Mouse (Mus musculus) limb, embryonic 12.5 days (tissue): Measurements from ENCODE around the gene Brca2. TPM values are rescaled to one million over a fixed set of nuclear protein-coding genes. Genes with fewer than 3 reads are reported as not detected.

ENCODE experiments used
- ATAC-seq: fragments of 200-750 bp; cut with Nextera tagmentation; 2 replicates; pipeline ENCODE4 v1.8.0; 2017; ENCODE audit warnings: low read depth, moderate TSS enrichment; ENCODE audit not compliant: insufficient number of reproducible peaks, insufficient read depth, low FRiP score, low TSS enrichment
- H3K27ac ChIP-seq: fragments of 300-500 bp; sonication (generic); 2 replicates; pipeline ENCODE4 v1.5.1; 2016; ENCODE audit warnings: mild to moderate bottlenecking, moderate library complexity
- H3K27me3 ChIP-seq: fragments of 300-500 bp; sonication (generic); 2 replicates; pipeline ENCODE4 v1.6.1; 2016; ENCODE audit warnings: mild to moderate bottlenecking, moderate library complexity
- H3K36me3 ChIP-seq: fragments of 300-500 bp; sonication (generic); 2 replicates; pipeline ENCODE4 v1.6.1; 2016; ENCODE audit warnings: mild to moderate bottlenecking, moderate library complexity
- H3K4me1 ChIP-seq: fragments of 300-500 bp; sonication (generic); replicated peaks from 2 replicates; pipeline ENCODE4 v1.6.1; 2016
- H3K4me2 ChIP-seq: fragments of 300-500 bp; sonication (generic); 2 replicates; pipeline ENCODE4 v1.6.1; 2016; ENCODE audit warnings: mild to moderate bottlenecking, moderate library complexity
- H3K4me3 ChIP-seq: fragments of 300-500 bp; sonication (generic); replicated peaks from 2 replicates; pipeline ENCODE4 v1.5.1; 2016; ENCODE audit warnings: mild to moderate bottlenecking
- H3K9ac ChIP-seq: fragments of 300-500 bp; sonication (generic); replicated peaks from 2 replicates; pipeline ENCODE4 v1.6.1; 2016; ENCODE audit warnings: mild to moderate bottlenecking, moderate library complexity
- H3K9me3 ChIP-seq: fragments of 300-500 bp; sonication (generic); 2 replicates; pipeline ENCODE4 v1.6.1; 2016; ENCODE audit warnings: mild to moderate bottlenecking, moderate library complexity
- whole genome bisulfite sequencing: fragments of 180-500 bp; shearing (Covaris S2); methylation state at CpG from one replicate; pipeline ENCODE4 v1.1.7; 2016; 5-methylcytosine and 5-hydroxymethylcytosine counted together
- polyA plus RNA-seq: library from polyadenylated mRNA; unstranded; fragments of >200 nt; fragmentation: Nextera tagmentation; extraction: Ambion mirVana; gene quantifications from 2 replicates; pipeline ENCODE4 v1.2.1, GENCODE M21; 2016

Gene Brca2
- polyA plus RNA-seq, 1 experiment from 2014 or later = 35.1 TPM

DNA sequence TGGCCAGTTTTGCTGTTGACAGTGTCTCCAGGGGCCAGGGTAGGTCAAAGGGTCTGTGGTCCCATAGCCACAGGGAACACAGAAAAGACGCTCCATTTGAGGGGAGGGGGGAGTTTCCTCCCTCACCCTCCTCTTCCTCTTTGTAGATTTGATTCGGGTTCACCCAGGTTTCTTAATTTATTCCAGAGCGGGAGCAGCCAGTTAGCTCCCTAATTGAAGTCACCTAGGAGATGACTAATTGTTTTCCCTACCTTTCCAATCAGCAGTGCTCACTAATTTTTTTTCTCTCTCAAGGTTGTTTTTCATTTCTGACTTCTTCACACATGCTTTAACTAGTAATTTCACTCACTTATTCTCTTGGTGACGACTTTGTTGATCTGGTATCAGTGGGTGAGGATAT is 4.4 kb upstream of the Brca2 start, which contains the start of gene Zar1l:
TSS of gene Zar1l (minus strand) at position 101 of the 400 bp plus-strand sequence.
- H3K9me3 ChIP-seq = no peaks in the 10 kb centered on the region
- H3K4me3 ChIP-seq = no peak within 1 kb of the TSS
- H3K4me1 ChIP-seq = peaks cover 2% of the 10 kb centered on the region
- WGBS = 40% methylated on average over 4 of the region's 4 CpGs
- no peak within 1 kb of the TSS for H3K9ac ChIP-seq
- H3K27ac ChIP-seq = no peak within 1 kb of the TSS
- H3K36me3 ChIP-seq = no peaks in the 10 kb centered on the region
- ATAC-seq = no peak
- H3K27me3 ChIP-seq = no peaks in the 10 kb centered on the region
- H3K4me2 ChIP-seq = no peak within 1 kb of the TSS

- Histone ChIP-seq H3K27me3 (no peaks in the 10 kb centered on the region), H3K9me3 (no peaks in the 10 kb centered on the region), H3K4me2 (no peak overlapping the region), H3K4me3 (no peak overlapping the region), H3K4me1 (peaks cover 7% of the 10 kb centered on the region), H3K36me3 (no peaks in the 10 kb centered on the region; the same call in 1 of the 2 replicates), H3K9ac (no peak overlapping the region), H3K27ac (no peak overlapping the region)
- no peak for ATAC-seq
- WGBS = 95% methylated on average over 1 of the region's 1 CpGs
Measured at GRCm38 (mm10) chr5:150519551-150519950, 2.9 kb upstream of the Brca2 start.

DNA sequence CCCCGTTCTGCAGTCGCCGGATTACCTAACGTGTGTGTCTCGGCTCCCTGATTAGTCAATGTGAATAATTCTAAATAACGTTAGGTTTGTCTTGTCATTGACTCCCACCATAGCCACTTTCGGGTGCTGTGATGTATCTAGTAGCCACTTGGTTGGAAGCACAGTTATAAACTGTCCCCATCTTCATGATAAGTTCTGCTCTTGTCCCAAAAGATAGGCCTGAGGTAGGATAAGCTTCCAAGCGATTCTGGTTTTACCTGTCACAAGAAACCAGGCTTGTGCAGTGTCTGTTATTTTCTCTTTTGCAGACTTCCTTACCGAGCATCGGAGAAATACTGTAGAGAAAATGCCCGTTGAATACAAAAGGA is 421 bp downstream of the Brca2 start:
- Histone ChIP-seq H3K27me3 (no peaks in the 10 kb centered on the region), H3K27ac (peak overlapping the region; percentile 84), H3K4me3 (peak overlapping the region; percentile 76), H3K36me3 (peaks cover 4% of the 10 kb centered on the region; the same call in 1 of the 2 replicates), H3K4me1 (peaks cover 7% of the 10 kb centered on the region), H3K9me3 (no peaks in the 10 kb centered on the region), H3K4me2 (peak overlapping the region; percentile 70), H3K9ac (peak overlapping the region; percentile 95)
- WGBS = 9% methylated on average over 11 of the region's 11 CpGs
- ATAC-seq = peak; percentile 30; the same call in 1 of the 2 replicates

- no peak overlapping the region for H3K4me3 ChIP-seq
- no peak overlapping the region for H3K4me2 ChIP-seq
- no peak overlapping the region for H3K9ac ChIP-seq
- peaks cover 7% of the 10 kb centered on the region for H3K4me1 ChIP-seq
- no peak overlapping the region for H3K27ac ChIP-seq
- no peaks in the 10 kb centered on the region for H3K9me3 ChIP-seq
- ATAC-seq = no peak
- 87% methylated on average over 2 of the region's 2 CpGs for WGBS
- no peaks in the 10 kb centered on the region for H3K27me3 ChIP-seq
- peaks cover 11% of the 10 kb centered on the region for H3K36me3 ChIP-seq
Measured at GRCm38 (mm10) chr5:150525239-150525638, 2.8 kb downstream of the Brca2 start.

DNA sequence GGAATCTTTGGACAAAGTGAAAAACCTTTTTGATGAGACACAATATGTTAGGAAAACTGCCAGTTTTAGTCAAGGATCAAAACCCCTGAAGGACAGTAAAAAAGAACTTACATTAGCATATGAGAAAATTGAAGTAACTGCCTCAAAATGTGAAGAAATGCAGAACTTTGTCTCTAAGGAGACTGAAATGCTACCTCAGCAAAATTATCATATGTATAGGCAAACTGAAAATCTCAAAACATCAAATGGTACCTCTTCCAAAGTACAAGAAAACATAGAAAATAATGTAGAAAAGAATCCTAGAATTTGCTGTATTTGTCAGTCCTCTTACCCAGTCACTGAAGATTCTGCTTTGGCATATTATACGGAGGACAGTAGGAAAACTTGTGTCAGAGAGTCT is 18.9 kb downstream of the Brca2 start:
- 96% methylated on average over 1 of the region's 1 CpGs for WGBS
- Histone ChIP-seq H3K4me2 (no peak overlapping the region), H3K36me3 (peaks cover 43% of the 10 kb centered on the region), H3K4me1 (no peaks in the 10 kb centered on the region), H3K4me3 (no peak overlapping the region), H3K9me3 (peaks cover 10% of the 10 kb centered on the region), H3K27me3 (no peaks in the 10 kb centered on the region), H3K27ac (no peak overlapping the region), H3K9ac (no peak overlapping the region)
- no peak for ATAC-seq

GRCm38 (mm10) chr5:150543184-150543583 is 20.8 kb downstream of the Brca2 start:
- no peaks in the 10 kb centered on the region for H3K4me1 ChIP-seq
- WGBS = 93% methylated on average over 2 of the region's 2 CpGs
- H3K36me3 ChIP-seq = peaks cover 28% of the 10 kb centered on the region
- no peak overlapping the region for H3K27ac ChIP-seq
- H3K9ac ChIP-seq = no peak overlapping the region
- no peak overlapping the region for H3K4me3 ChIP-seq
- no peak for ATAC-seq
- no peaks in the 10 kb centered on the region for H3K27me3 ChIP-seq
- peaks cover 10% of the 10 kb centered on the region for H3K9me3 ChIP-seq
- H3K4me2 ChIP-seq = no peak overlapping the region

- H3K4me2 ChIP-seq = no peak overlapping the region
- peaks cover 61% of the 10 kb centered on the region for H3K36me3 ChIP-seq
- ATAC-seq = no peak
- no peak overlapping the region for H3K27ac ChIP-seq
- 60% methylated on average over 3 of the region's 3 CpGs for WGBS
- H3K9ac ChIP-seq = no peak overlapping the region
- H3K9me3 ChIP-seq = no peaks in the 10 kb centered on the region
- H3K4me3 ChIP-seq = no peak overlapping the region
- no peaks in the 10 kb centered on the region for H3K4me1 ChIP-seq
- H3K27me3 ChIP-seq = no peaks in the 10 kb centered on the region
Measured at GRCm38 (mm10) chr5:150551637-150552036, 29.2 kb downstream of the Brca2 start.

GRCm38 (mm10) chr5:150559519-150560103 is 37.2 kb downstream of the Brca2 start:
- no peak overlapping the region for H3K9ac ChIP-seq
- no peak for ATAC-seq
- H3K9me3 ChIP-seq = no peaks in the 10 kb centered on the region
- no peak overlapping the region for H3K4me2 ChIP-seq
- H3K4me1 ChIP-seq = no peaks in the 10 kb centered on the region
- H3K27me3 ChIP-seq = no peaks in the 10 kb centered on the region
- H3K4me3 ChIP-seq = no peak overlapping the region
- no peak overlapping the region for H3K27ac ChIP-seq
- peaks cover 79% of the 10 kb centered on the region for H3K36me3 ChIP-seq
- whole genome bisulfite sequencing = 93% methylated on average over 6 of the region's 6 CpGs

DNA sequence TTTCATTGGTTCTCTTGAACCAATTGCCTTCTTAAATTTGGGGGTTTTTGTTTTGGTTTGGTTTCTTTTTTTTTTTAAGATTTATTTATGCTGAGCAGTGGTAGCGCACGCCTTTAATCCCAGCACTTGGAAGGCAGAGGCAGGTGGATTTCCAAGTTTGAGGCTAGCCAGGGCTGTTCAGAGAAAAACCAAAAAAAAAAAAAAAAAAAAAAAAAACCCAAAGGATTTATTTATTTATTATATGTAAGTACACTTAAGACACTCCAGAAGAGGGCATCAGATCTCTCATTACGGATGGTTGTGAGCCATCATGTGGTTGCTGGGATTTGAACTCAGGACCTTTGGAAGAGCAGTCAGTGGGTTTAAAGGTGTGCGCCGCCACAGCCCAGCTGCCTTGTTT is 38.4 kb downstream of the Brca2 start:
- Histone ChIP-seq H3K36me3 (peaks cover 76% of the 10 kb centered on the region), H3K27me3 (no peaks in the 10 kb centered on the region), H3K4me3 (no peak overlapping the region), H3K9me3 (no peaks in the 10 kb centered on the region), H3K27ac (no peak overlapping the region), H3K9ac (no peak overlapping the region), H3K4me2 (no peak overlapping the region), H3K4me1 (no peaks in the 10 kb centered on the region)
- WGBS = 94% methylated on average over 5 of the region's 5 CpGs
- ATAC-seq = no peak

GRCm38 (mm10) chr5:150561376-150561775 is 38.9 kb downstream of the Brca2 start:
- H3K4me3 ChIP-seq = no peak overlapping the region
- no peak overlapping the region for H3K9ac ChIP-seq
- H3K4me1 ChIP-seq = no peaks in the 10 kb centered on the region
- no peak for ATAC-seq
- H3K4me2 ChIP-seq = no peak overlapping the region
- no peaks in the 10 kb centered on the region for H3K9me3 ChIP-seq
- H3K27me3 ChIP-seq = no peaks in the 10 kb centered on the region
- no peak overlapping the region for H3K27ac ChIP-seq
- peaks cover 79% of the 10 kb centered on the region for H3K36me3 ChIP-seq

GRCm38 (mm10) chr5:150561783-150562182 is 39.4 kb downstream of the Brca2 start:
- Histone ChIP-seq H3K27me3 (no peaks in the 10 kb centered on the region), H3K4me2 (no peak overlapping the region), H3K4me1 (no peaks in the 10 kb centered on the region), H3K9ac (no peak overlapping the region), H3K27ac (no peak overlapping the region), H3K36me3 (peaks cover 81% of the 10 kb centered on the region), H3K4me3 (no peak overlapping the region), H3K9me3 (no peaks in the 10 kb centered on the region)
- 90% methylated on average over 5 of the region's 5 CpGs for WGBS
- ATAC-seq = no peak

- H3K4me2 ChIP-seq = no peak overlapping the region
- H3K9ac ChIP-seq = no peak overlapping the region
- no peak for ATAC-seq
- H3K27me3 ChIP-seq = no peaks in the 10 kb centered on the region
- no peak overlapping the region for H3K4me3 ChIP-seq
- H3K9me3 ChIP-seq = no peaks in the 10 kb centered on the region
- no peak overlapping the region for H3K27ac ChIP-seq
- H3K4me1 ChIP-seq = no peaks in the 10 kb centered on the region
- WGBS = 88% methylated on average over 6 of the region's 6 CpGs
- peaks cover 79% of the 10 kb centered on the region for H3K36me3 ChIP-seq
Measured at GRCm38 (mm10) chr5:150564426-150564825, 42.0 kb downstream of the Brca2 start.
